Mouse (Mus musculus) myocyte (in vitro differentiated cells): ENCODE measurements around the gene Zbtb34.

Experiments used
- CEBPB ChIP-seq: IDR thresholded peaks from 2 replicates; pipeline ENCODE4 v1.6.1; 2011; ENCODE audit warnings: mild to moderate bottlenecking, moderate library complexity; ENCODE audit not compliant: poor library complexity, insufficient read depth, severe bottlenecking
- MYOD1 ChIP-seq, 3 experiments: IDR thresholded peaks; one replicate each; pipeline ENCODE4 v1.6.1; 2011; ENCODE audit warnings: control low read depth in 2 of 3, low read depth in 2 of 3, mild to moderate bottlenecking in 2 of 3, moderate library complexity in 1 of 3; ENCODE audit not compliant: insufficient read length in 2 of 3, control insufficient read depth in 1 of 3

GRCm38 (mm10) chr2:33440893-33441292 lies 9.8 kb upstream of the Zbtb34 start:
- TF ChIP-seq MYOD1 (IDR thresholded peaks at IDR 0.05; ENCODE audit: control insufficient read depth in 1 of 3, insufficient read length in 2 of 3, low read depth in 2 of 3) (no peak), CEBPB (no peak)
